Mouse (Mus musculus) heart, adult 2 months (tissue): ENCODE measurements around the gene Grik4.

Experiments
- CTCF ChIP-seq: fragments of 200-600 bp; IDR thresholded peaks from 2 replicates; pipeline ENCODE4 v1.8.1; 2022; ENCODE audit warnings: antibody characterized with exemption, mild to moderate bottlenecking, moderate library complexity
- POLR2A ChIP-seq: fragments of 200-500 bp; IDR thresholded peaks from 2 replicates; pipeline ENCODE4 v1.6.1; 2011; ENCODE audit warnings: mild to moderate bottlenecking, low read depth, low read length, control low read depth; ENCODE audit not compliant: insufficient read depth

GRCm38 (mm10) chr9:42468360-42468759 is 475.9 kb downstream of the Grik4 start:
- TF ChIP-seq POLR2A (no peak), CTCF (no peak)
